Mouse (Mus musculus) hindbrain, embryonic 14.5 days (tissue): ENCODE data around the gene Pih1d2. TPM values are rescaled to one million over a fixed set of nuclear protein-coding genes. Genes with fewer than 3 reads are reported as not detected.

Experiments
- ATAC-seq: fragments of 200-750 bp; cut with Nextera tagmentation; 2 replicates; pipeline ENCODE4 v1.8.0; 2017; ENCODE audit warnings: moderate number of reproducible peaks, mild to moderate bottlenecking, moderate TSS enrichment, moderate library complexity; ENCODE audit not compliant: low FRiP score
- DNase-seq: peaks from one replicate; pipeline ENCODE4 v3.0.0-alpha.2; 2015; ENCODE audit warnings: low spot score
- H3K27ac ChIP-seq: fragments of 300-500 bp; sonication (generic); 2 replicates; pipeline ENCODE4 v1.5.1; 2014; ENCODE audit warnings: mild to moderate bottlenecking, moderate library complexity
- H3K27me3 ChIP-seq: fragments of 300-500 bp; sonication (generic); 2 replicates; pipeline ENCODE4 v1.6.1; 2014; ENCODE audit warnings: mild to moderate bottlenecking, low read length, mixed read lengths; ENCODE audit not compliant: control insufficient read depth, insufficient read depth
- H3K36me3 ChIP-seq: fragments of 300-500 bp; sonication (generic); replicated peaks from 2 replicates; pipeline ENCODE4 v1.6.1; 2014; ENCODE audit not compliant: control insufficient read depth, insufficient read depth
- H3K4me1 ChIP-seq: fragments of 300-500 bp; sonication (generic); replicated peaks from 2 replicates; pipeline ENCODE4 v1.6.1; 2014; ENCODE audit warnings: antibody characterized with exemption, low read length, mixed read lengths; ENCODE audit not compliant: control insufficient read depth, insufficient read depth
- H3K4me2 ChIP-seq: fragments of 300-500 bp; sonication (generic); replicated peaks from 2 replicates; pipeline ENCODE4 v1.6.1; 2014; ENCODE audit warnings: mild to moderate bottlenecking, moderate library complexity
- H3K4me3 ChIP-seq: fragments of 300-500 bp; sonication (generic); replicated peaks from 2 replicates; pipeline ENCODE4 v1.5.1; 2014; ENCODE audit warnings: mild to moderate bottlenecking, low read length
- H3K9ac ChIP-seq: fragments of 300-500 bp; sonication (generic); 2 replicates; pipeline ENCODE4 v1.6.1; 2014
- H3K9me3 ChIP-seq: fragments of 300-500 bp; sonication (generic); 2 replicates; pipeline ENCODE4 v1.6.1; 2016; ENCODE audit warnings: low read length; ENCODE audit not compliant: control insufficient read depth
- WGBS: fragments of 180-500 bp; shearing (Covaris S2); extraction: QIAGEN DNeasy Blood & Tissue Kit; methylation state at CpG from one replicate; pipeline ENCODE4 v1.1.7; 2014; 5-methylcytosine and 5-hydroxymethylcytosine counted together
- polyA plus RNA-seq: library from polyadenylated mRNA; unstranded; fragments of >200 nt; fragmentation: Nextera tagmentation; extraction: Ambion mirVana; gene quantifications from 2 replicates; pipeline ENCODE4 v1.2.1, GENCODE M21; 2014

Pih1d2 gene
- polyA plus RNA-seq, 1 experiment from 2014 or later = 7.3 TPM

- WGBS = 24% methylated on average over 5 of the region's 5 CpGs
- ATAC-seq (no peak), DNase-seq (no peak)
- H3K9ac ChIP-seq = peak overlapping the region; percentile 95
- H3K27me3 ChIP-seq = no peaks in the 10 kb centered on the region
- peaks cover 48% of the 10 kb centered on the region for H3K36me3 ChIP-seq
- no peaks in the 10 kb centered on the region for H3K9me3 ChIP-seq
- peak overlapping the region; percentile 96 for H3K4me3 ChIP-seq
- peaks cover 23% of the 10 kb centered on the region for H3K4me1 ChIP-seq
- peak overlapping the region; percentile 85 for H3K4me2 ChIP-seq
- peak overlapping the region; percentile 88 for H3K27ac ChIP-seq
These were observed 41.3 kb downstream of the Pih1d2 start for GRCm38 (mm10) chr9:50658391-50658790.

GRCm38 (mm10) chr9:50658941-50659388 is 41.8 kb downstream of the Pih1d2 start:
- peak; percentile 32 for DNase-seq
- peak overlapping the region; percentile 85 for H3K4me2 ChIP-seq
- ATAC-seq = peak; percentile 84

GRCm38 (mm10) chr9:50659392-50660217 is 42.5 kb downstream of the Pih1d2 start, which contains the start of gene Dlat:
Gene Dlat (minus strand): TSS chr9:50659780.
- H3K4me3 ChIP-seq = peak within 1 kb of the TSS; percentile 96
- peak within 1 kb of the TSS; percentile 95 for H3K9ac ChIP-seq
- H3K9me3 ChIP-seq = no peaks in the 10 kb centered on the region
- ATAC-seq = peak; percentile 96
- peak; percentile 84 for DNase-seq
- WGBS = under 1% methylated on average over 62 of the region's 63 CpGs
- no peaks in the 10 kb centered on the region for H3K27me3 ChIP-seq
- peak within 1 kb of the TSS; percentile 85 for H3K4me2 ChIP-seq
- H3K27ac ChIP-seq = peak within 1 kb of the TSS; percentile 88
- H3K4me1 ChIP-seq = peaks cover 23% of the 10 kb centered on the region
- H3K36me3 ChIP-seq = peaks cover 52% of the 10 kb centered on the region

More at GRCm38 (mm10) chr9:50658941-50659388, 41.8 kb downstream of the Pih1d2 start:
- Histone ChIP-seq H3K27ac (peak overlapping the region; percentile 88), H3K4me1 (peaks cover 23% of the 10 kb centered on the region), H3K9me3 (no peaks in the 10 kb centered on the region), H3K36me3 (peaks cover 48% of the 10 kb centered on the region), H3K9ac (peak overlapping the region; percentile 95), H3K27me3 (no peaks in the 10 kb centered on the region), H3K4me3 (peak overlapping the region; percentile 96)
- WGBS = under 1% methylated on average over 21 of the region's 28 CpGs

- Histone ChIP-seq H3K4me3 (peak overlapping the region; percentile 96), H3K27ac (no peak overlapping the region), H3K9ac (peak overlapping the region; percentile 95), H3K27me3 (no peaks in the 10 kb centered on the region), H3K4me2 (peak overlapping the region; percentile 85), H3K36me3 (peaks cover 52% of the 10 kb centered on the region), H3K4me1 (peaks cover 23% of the 10 kb centered on the region), H3K9me3 (no peaks in the 10 kb centered on the region)
- no peak for DNase-seq
- ATAC-seq = no peak
- WGBS = 18% methylated on average over 12 of the region's 12 CpGs
These were observed 43.3 kb downstream of the Pih1d2 start for GRCm38 (mm10) chr9:50660431-50660830.

GRCm38 (mm10) chr9:50664826-50665225 is 47.7 kb downstream of the Pih1d2 start:
- Histone ChIP-seq H3K36me3 (peaks cover 71% of the 10 kb centered on the region), H3K27ac (no peak overlapping the region), H3K4me1 (peaks cover 8% of the 10 kb centered on the region; the same call in 1 of the 2 replicates), H3K4me2 (no peak overlapping the region), H3K27me3 (no peaks in the 10 kb centered on the region), H3K9me3 (no peaks in the 10 kb centered on the region), H3K4me3 (no peak overlapping the region), H3K9ac (no peak overlapping the region)
- ATAC-seq = no peak
- WGBS = 91% methylated on average over 5 of the region's 5 CpGs
- no peak for DNase-seq

GRCm38 (mm10) chr9:50666442-50666841 is 49.3 kb downstream of the Pih1d2 start:
- H3K4me2 ChIP-seq = no peak overlapping the region
- H3K9ac ChIP-seq = no peak overlapping the region
- H3K9me3 ChIP-seq = no peaks in the 10 kb centered on the region
- H3K36me3 ChIP-seq = peaks cover 71% of the 10 kb centered on the region
- WGBS = 91% methylated on average over 6 of the region's 6 CpGs
- ATAC-seq (no peak), DNase-seq (no peak)
- no peak overlapping the region for H3K27ac ChIP-seq
- H3K4me1 ChIP-seq = no peaks in the 10 kb centered on the region
- H3K4me3 ChIP-seq = no peak overlapping the region
- no peaks in the 10 kb centered on the region for H3K27me3 ChIP-seq

- WGBS = 79% methylated on average over 8 of the region's 8 CpGs
- Histone ChIP-seq H3K36me3 (peaks cover 68% of the 10 kb centered on the region), H3K4me2 (no peak overlapping the region), H3K27me3 (no peaks in the 10 kb centered on the region), H3K9ac (no peak overlapping the region), H3K4me3 (no peak overlapping the region), H3K9me3 (no peaks in the 10 kb centered on the region), H3K27ac (no peak overlapping the region), H3K4me1 (no peaks in the 10 kb centered on the region)
- DNase-seq (no peak), ATAC-seq (no peak)
These were observed 50.7 kb downstream of the Pih1d2 start for GRCm38 (mm10) chr9:50667579-50668498.

- H3K9ac ChIP-seq = no peak overlapping the region
- ATAC-seq (no peak), DNase-seq (peak; percentile 36)
- H3K27me3 ChIP-seq = no peaks in the 10 kb centered on the region
- no peaks in the 10 kb centered on the region for H3K4me1 ChIP-seq
- no peak overlapping the region for H3K4me2 ChIP-seq
- WGBS = 30% methylated on average over 5 of the region's 5 CpGs
- H3K36me3 ChIP-seq = peaks cover 41% of the 10 kb centered on the region
- no peak overlapping the region for H3K27ac ChIP-seq
- no peak overlapping the region for H3K4me3 ChIP-seq
- no peaks in the 10 kb centered on the region for H3K9me3 ChIP-seq
These were observed 53.6 kb downstream of the Pih1d2 start for GRCm38 (mm10) chr9:50670690-50671089.
